Mouse (Mus musculus) ZHBTc4 (cell line): ENCODE data around the gene Slc5a11.

Experiments used
- DNase-seq: peaks from one replicate; pipeline ENCODE4 v3.0.0-alpha.2; 2011; ENCODE audit warnings: low read depth, low spot score

The Slc5a11 gene

DNA sequence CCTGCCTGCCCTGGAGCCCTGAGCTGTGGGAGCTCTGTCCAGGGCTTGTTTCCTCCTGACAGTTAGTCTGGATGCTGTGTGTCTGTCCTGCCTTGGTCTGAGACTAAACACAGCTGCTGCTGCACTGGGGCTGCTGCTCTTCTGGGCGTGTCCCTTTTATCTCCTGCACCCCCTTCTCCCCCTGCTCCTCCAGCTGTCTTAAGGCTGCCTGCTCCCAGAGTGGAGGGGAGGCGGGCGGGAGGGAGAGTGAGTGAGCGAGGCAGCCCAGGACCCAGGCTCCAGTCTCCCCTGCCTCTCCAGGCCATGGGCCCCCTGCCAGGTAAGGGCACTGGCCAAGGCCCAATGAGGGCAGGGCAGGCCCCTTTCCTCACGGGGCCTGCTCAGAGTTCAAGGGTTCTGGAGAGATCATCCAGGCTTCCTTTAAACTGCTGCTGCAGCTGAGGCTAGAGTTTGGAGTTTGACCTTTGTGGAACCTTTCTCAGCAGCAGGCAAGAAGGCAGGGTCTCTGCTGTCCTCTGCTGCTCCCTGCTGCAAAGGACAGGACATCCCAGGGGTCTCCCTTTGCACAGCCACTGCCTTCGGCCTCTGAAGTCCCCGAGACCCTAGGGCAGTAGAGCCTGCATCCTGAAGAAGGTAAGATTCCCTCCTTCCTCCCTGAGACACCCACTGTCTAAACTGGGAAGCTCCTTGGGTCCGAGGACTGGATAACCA, at the start of gene Slc5a11:
TSS of gene Slc5a11 (plus strand) at position 416 of the 711 bp plus-strand sequence.
- DNase-seq, result peak; percentile 30

DNA sequence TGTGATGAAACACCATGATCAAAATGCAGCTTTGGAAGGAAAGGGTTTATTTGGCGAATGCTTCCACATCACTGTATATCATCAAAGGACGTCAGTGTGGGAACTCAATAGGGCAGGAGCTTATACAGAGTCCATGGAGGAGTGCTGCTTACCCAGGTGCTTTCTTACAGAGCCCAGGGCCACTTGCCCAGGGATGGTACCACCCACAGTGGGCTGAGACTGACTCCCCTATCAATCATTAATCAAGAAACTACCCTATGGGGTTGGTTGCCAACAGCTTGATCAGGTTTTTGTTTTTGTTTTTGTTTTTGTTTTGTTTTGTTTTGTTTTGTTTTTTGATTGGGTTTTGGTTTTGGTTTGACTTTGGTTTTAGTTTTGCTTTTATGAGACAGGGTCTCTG, 47.1 kb upstream of the Slc5a11 start:
- no peak for DNase-seq

DNA sequence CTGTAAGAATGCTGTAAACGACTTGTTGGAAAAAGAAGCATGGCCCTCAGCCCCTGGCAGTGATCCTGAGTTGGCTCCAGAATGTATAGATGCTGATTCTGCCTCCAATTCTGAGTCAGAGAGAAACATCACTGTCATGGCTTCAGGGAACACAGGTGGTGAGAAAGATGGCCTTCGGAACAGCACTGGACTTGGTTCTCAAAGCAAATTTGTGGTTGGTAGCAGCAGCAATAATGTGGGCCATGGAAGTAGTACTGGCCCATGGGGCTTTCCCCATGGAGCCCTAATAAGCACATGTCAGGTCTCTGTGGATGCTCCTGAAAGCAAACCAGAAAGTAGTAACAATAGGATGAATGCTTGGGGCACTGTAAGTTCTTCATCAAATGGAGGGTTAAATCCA, 45.0 kb upstream of the Slc5a11 start:
- no peak for DNase-seq

DNA sequence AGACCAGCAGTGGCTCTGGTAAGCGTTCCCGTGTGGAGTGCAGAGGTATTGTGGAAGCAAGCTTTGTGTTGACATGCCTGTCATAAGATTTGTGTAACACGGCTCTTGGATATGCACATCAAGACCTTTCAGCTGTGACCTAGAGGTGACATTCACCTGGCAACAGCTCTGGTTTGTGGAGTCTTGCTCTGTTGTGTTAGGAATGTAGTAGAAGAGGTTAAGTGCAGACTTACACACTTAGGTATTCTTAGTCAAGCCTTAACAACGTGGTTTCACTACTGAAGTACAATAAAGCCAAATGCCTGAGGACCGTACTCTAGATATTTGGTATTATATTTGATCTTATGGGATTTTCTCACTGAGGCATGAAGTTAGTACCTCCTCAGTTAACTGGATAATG, 42.5 kb upstream of the Slc5a11 start:
- no peak for DNase-seq

DNA sequence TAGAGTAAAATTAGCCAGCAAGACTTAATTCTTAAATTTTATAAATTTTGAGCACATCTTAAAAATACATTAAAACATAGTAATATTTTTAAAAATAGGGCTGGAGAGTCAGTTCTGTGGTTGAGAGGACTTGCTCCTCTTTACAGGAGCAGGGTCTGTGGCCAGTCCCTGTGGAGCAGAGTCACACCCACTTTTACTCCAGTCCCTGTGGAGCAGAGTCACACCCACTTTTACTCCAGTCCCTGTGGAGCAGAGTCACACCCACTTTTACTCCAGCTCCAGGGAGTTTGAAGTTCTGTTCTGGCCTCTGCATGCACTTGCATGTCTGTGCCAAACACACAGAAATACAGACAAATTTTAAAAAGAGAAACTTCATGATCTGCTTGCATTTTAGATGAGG, 37.4 kb upstream of the Slc5a11 start:
- DNase-seq, result no peak

DNA sequence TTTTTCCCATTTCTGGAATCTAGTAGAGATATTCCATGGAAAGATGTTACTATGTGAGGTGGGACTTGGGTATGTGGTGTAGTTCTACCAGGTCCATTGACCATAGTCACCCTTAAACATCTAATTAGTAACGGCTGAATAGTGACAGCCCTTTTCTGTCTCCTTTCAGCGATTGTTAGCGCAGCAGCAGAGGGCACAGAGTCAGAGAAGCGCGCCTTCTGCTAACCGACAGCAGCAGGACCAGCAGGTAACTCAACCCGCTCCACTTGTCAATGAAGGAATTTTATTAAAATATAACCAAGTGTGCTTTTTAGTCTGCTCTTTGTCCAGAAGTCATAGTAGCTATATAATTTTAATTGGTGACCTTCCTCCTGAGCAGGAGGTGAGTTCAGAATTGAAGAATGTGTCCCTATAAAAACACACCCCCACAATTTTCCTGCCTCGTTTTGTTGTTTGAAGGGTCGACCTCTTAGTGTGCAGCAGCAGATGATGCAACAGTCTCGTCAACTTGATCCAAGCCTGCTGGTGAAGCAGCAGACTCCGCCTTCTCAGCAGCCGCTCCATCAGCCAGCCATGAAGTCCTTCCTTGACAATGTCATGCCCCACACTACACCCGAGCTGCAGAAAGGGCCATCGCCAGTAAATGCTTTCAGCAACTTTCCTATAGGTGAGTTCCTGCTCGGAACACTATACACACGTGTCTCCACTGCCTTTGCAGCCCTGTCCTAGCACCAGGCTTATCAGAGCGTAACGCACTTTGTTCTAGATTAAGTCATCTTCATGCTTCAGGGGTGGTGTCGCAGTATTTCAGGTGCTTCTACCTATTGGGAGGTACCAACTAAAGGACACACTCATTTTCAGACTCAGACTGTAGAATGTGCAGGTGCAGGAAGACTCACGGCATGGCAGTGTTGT, 32.5 kb upstream of the Slc5a11 start:
- no peak for DNase-seq

DNA sequence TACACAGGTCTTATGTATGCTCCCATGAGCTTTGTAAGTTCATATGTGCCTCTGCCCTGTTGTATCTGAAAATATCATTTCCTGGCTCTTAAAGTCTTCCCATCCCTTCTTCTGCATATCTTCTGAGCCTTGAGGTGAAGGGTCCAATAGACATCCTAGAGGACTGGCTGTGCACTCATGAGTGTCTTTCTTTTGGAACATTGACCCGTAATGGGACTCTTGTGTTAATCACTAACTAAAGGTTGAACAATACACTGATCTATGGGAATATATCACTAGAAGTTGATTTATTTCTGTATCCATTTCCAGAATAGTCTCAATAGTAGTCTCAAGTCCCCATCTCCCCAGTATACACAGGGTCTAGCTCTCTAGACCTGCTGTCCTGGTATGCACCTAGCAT, 29.7 kb upstream of the Slc5a11 start:
- no peak for DNase-seq

DNA sequence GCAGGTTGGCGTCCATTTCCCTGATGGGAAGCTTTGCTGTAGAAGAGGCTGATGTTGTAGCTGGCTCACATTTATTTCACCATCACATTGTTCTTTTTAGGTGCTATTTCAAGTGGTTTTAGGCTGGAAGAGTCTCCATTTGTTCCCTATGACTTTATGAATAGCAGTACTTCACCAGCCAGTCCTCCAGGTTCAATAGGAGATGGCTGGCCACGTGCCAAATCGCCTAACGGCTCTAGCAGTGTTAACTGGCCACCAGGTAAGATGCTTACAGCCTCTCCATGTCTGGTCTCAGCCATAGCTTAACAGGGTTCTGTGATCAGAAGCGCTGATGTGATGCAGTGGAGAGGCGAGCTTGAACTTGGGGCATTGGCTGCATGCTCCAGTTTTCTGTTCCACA, 28.1 kb upstream of the Slc5a11 start:
- no peak for DNase-seq

DNA sequence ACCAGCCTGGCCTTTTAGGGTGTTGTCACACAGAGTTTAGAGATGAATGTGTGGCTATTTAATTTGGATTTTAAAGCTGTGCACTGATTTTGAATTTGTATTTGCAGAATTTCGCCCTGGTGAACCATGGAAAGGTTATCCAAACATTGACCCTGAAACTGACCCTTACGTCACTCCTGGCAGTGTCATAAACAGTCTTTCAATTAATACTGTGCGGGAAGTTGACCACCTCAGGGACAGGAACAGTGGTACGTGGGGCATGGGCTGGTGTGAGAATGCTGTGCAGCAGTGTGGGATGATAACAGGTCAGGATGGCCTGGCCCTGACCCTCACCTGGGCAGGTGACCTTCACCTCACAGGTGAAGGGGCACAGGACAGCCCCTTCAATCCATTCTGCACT, 27.3 kb upstream of the Slc5a11 start:
- DNase-seq, result no peak

DNA sequence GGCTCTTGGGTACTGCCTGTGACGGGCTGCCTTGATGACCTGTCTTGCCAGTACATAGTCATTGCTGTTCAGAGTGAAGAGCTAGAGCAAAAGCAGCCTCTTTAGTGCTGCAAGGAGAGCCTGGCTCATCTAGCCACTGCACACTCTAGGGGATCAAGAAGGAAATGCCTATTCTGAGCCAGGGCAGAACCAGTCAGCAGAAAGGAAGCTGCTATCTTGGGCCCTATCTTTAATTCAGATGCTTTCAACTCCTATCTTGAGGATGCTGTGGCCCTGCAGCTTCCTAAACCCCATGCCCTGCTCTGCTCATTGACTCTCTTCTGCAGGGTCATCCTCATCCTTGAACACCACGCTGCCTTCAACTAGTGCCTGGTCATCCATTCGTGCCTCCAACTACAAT, 26.1 kb upstream of the Slc5a11 start:
- no peak for DNase-seq

DNA sequence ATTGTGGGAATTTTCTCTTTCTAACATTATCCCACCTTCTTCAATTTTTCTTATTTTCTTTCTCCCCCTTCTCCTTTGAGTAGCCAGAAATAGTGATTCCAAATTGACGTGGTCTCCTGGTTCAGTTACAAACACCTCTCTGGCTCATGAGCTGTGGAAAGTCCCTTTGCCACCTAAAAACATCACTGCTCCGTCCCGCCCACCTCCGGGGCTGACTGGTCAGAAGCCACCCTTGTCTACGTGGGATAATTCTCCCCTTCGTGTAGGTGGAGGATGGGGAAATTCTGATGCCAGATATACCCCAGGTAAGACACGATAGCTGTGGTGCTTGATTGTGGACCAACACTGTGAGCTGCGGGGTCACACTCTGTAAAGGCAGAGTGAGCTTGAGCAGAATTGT, 24.8 kb upstream of the Slc5a11 start:
- no peak for DNase-seq

DNA sequence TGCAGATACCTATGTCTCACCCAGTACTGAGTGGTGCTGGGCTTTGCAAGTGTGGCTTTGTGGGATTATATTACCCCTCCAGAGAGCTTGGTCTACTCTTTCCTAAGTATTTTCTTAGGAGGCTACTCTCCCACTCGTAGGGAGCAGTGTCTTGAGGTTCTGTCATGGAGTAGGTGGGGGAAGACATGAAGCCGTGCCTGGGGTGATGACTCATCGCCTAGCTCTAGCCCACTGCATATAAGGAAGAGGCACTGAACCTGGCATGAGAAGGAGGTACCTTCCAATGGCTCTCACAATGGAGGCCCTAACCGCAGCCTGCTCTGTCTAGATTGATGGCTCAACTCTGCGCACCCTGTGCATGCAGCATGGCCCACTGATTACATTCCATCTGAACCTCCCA, 22.8 kb upstream of the Slc5a11 start:
- no peak for DNase-seq

DNA sequence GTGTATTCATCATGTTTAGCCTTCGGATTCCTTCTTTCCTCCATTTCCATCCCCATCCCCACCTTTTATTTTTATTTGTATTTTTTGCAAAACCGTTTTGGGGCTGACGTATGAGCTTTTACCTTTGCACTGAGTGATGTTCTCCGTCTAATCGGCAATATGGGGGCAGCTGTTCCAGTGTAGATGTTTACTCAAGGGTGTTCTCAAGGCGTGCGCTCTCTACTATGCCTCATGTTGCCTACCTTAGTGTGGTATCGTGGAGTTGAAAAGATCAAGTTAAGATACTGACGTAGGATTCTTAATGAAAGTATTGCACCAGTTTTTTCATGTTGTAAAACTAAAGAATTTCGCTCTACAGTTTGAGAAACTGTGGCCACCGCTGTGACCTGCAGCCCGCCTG, 21.4 kb upstream of the Slc5a11 start:
- no peak for DNase-seq

DNA sequence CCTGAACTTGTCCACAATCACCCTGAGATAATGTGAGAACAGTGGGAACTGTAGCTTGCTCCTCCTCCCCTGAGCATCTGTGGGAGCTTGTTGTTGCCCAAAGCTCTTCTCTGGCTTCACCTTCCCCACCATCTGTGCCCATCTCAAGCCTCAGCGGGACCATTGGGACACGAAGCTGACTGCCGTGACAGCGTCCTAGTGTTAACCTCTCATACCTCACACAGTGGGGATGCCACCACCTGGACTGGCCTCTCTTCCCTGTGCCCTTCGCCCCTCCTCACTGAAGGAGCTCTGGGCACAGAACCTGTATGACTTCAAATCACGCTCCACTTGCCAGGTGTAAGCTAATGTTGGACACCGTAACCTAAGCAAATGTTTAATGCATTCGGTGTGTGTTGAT, 19.9 kb upstream of the Slc5a11 start:
- no peak for DNase-seq

DNA sequence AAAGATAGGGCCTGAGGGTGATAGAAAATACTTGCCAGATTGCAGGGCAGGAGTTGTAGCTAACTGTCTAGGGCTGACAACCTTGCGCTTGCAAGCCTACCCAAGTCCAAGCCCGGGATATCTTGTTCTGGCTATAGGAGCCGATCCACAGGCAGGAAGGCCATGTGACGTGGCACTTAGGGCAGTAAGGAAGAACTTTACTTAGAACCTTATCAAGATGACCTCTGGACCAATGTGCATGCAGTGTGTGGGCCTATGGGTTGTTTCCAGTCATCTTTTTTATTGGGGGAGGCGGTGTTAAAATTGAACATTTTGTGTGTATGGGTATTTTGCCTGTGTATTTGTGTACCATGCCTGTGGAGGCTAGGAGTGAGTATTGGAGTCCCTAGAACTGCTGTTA, 18.1 kb upstream of the Slc5a11 start:
- DNase-seq, result no peak

DNA sequence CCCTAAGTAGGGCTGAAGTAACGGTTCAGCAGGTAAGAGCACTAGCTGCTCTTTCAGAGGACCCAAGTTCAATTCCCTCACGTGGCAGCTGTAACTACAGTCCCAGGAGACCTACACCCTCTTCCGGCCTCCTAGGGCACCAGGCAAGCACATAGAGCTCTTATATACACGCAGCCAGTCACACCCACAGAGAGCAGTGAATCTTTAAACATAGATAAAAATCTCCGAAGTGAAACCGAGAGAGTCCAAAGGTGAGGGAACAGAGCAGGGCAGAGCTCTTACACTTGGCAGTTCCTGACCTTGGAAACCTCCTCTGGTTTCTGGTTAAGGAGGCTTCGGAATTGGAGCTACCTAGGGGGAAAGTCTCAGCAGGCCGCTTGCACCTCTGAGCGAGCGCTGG, 15.9 kb upstream of the Slc5a11 start:
- no peak for DNase-seq

DNA sequence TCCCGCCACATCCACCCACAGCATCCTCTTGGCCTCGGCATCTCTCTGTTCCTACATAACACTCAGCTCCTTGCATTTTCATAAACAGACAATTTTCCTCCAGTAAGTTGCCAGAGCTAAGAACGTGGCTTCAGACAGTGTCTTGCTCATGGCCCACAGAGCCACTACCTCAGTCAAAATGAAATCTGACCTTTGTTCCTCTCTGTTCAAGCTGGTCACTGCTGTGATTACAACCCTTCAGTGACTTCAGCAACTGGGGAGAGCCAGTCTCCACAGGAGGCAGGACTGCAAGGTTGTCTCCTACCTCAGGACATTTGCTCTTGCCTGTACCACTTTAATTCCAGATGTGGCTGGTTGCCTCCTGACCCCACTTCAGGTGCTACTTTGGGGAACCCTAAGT, 15.4 kb upstream of the Slc5a11 start:
- DNase-seq, result no peak

DNA sequence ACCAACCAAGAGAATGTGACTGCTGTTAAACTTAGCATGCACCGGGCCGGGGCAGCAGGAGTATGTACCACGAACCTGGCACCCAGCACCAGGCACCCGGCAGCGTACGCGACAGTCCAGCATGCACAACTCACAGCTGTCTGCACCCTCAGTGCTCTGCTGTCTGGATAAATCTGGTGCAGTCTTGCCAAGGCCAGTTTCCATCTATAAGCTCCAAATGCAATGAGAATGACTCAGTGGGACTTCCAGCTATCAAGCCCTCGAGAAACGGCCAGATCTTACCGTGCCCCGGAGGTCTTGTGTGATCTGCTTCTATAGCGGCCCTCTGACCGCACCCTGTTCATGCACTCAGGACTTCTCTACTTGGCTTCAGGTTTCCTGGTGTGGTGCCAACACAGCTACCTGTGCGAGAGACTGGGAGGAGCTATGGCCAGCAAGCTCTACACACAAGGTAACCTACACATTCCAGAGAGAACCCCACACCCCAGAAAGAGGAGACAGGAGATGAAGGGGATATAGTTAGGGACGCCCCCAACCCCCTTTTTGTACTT, 14.8 kb upstream of the Slc5a11 start:
- peak; percentile 62 for DNase-seq

DNA sequence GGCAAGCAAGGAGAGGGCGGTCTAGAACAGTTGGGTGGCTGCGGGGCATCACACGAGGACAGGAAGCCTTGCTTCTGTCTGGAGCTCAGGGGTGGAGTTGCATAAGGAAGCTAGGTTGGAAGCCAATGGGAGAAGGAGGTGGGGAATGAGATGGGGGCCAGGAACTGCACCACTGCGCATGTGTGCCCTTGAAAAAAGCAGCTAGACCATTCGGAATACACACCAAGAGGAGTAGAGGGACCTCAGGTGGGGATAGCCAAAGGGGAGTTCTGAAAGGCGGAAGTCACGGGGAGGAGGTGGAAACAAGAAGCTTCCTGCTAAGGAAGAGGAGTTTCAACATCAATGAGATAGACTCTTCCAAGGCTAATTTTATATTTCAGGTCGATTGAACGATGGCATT, 13.9 kb upstream of the Slc5a11 start:
- DNase-seq, result peak; percentile 88

DNA sequence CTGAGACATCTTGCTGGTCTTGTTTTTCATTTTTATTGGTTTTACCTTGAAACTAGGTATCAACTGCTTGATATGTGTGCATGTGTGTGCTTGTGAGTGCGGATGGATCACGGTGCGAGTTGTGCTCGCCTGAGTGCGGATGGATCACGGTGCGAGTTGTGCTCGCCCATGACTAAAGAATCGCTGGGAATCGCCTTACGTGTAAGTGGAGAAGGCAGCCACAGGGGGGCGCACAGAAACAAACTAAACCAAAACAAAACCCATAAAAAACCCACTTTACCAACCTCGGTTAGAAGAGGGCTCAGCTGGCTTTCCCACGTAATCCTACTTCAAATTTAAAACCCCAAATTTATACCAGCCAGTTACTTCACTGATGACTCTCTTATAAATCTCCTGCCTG, 9.3 kb upstream of the Slc5a11 start:
- peak; percentile 83 for DNase-seq

DNA sequence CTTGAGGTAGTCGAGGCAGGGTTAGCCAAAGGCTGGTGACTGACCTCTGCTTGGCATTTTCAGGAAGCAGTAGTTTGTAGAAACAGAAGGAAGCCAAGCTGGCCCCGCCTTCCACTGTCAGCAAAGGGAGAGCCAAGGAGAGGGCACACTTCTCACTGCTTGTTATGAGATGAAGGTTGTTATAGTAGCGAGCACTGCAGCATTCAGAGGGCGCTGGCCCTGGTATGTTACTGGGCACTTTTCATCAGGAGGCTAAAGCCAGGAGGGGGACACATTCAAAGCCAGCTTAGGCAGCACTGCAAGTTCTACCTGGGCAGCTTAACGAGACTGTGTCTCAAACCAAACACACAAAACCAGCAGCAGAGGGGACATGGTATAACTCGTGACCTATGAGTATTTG, 7.0 kb upstream of the Slc5a11 start:
- no peak for DNase-seq

DNA sequence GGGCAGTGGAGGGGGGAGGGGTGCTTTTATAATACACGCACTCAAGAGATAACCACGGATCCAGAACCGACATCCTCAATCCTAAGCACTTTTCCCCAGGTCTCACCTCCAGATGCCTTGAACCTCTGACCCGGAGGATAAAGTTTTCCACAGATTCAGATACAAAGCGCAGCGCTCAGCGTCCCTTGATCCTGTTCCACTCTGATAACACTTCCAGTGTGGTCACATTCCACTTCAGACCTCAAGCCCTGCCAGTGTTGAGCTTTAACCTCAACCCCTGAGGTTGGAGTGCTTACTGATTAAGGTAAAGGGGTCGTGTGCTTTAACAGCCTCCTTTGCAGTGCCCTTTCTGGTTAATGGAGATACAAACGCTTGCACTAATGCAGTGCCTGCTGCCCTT, 4.7 kb upstream of the Slc5a11 start:
- no peak for DNase-seq

DNA sequence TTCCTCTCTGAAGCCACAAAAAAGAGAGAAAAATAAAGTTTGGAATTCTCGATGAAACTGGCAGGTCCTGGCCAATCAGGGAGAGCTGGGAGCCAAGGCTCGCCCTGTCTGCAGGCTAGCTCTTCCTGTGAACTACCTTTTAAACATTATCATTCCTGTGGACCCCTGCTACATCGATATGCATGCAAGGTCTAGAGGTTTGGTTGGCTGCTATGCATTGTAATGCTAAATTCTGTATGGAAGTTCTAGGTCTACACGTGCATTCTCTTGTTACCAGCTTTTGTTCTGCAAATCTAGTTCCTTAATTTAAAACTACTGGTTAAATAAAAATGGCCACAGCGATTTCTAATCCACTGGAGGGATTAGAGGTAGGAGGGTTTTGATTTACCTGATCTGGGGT, 3.1 kb upstream of the Slc5a11 start:
- DNase-seq, result peak; percentile 83
